Comparison of ENCODE assay signal across 22 mouse cellular contexts in genomic region chr7:99043322-99043721, GRCm38 (mm10).
DNase-seq lines count a peak whose midpoint lies in the region; ATAC-seq and TF ChIP-seq lines count a peak whose summit lies in the region.
"Had no signal": no experiment of that assay in that cellular context is flagged by ENCODE, and none has a peak within 500 bp of the region (broad histone marks: within the 10 kb centered on the region; RNA-seq: fewer than 3 reads in every experiment).

No protein-coding gene starts in this region.

- no peak overlapping the region for H3K27ac ChIP-seq in lung, postnatal 0 days (ENCODE audit: low read length)
- peak overlapping the region; percentile 6; the same call in 1 of the 2 replicates for H3K27ac ChIP-seq in CH12.LX (ENCODE audit: insufficient read depth, low read depth)
- H3K27ac ChIP-seq in gastrocnemius, adult 2 months: no peak overlapping the region
- H3K27ac ChIP-seq: embryonic facial prominence, embryonic 10.5 days; heart, adult 2 months; hindbrain, embryonic 13.5 days; liver, embryonic 12.5 days; midbrain, embryonic 12.5 days had no signal

- DNase-seq in lung, postnatal 0 days (ENCODE audit: low spot score): peak; percentile 41
- no peak for DNase-seq in lung, postnatal 25 days (ENCODE audit: low spot score)
- DNase-seq in CH12.LX (ENCODE audit: extremely low read depth): peak; percentile 64
- no peak for DNase-seq in gastrocnemius, adult 2 months
- no peak for DNase-seq in layer of hippocampus, postnatal 10 days (ENCODE audit: low spot score in 2 of 2)
- DNase-seq: cerebellum, adult 8-10 months; gastrocnemius, postnatal 10 days; heart, adult 2 months; kidney, adult 9 months; kidney, postnatal 25 days; layer of hippocampus, adult 9-11 months; retina, postnatal 1 day; right cerebral cortex, postnatal 4 days; thymus, postnatal 25 days had no signal

- H3K4me1 ChIP-seq in lung, postnatal 0 days (ENCODE audit: insufficient read depth, low read depth, low read length): peaks cover 13% of the 10 kb centered on the region; the same call in 1 of the 2 replicates
- H3K4me1 ChIP-seq in CH12.LX (ENCODE audit: control insufficient read depth in 1 of 2, insufficient read depth in 2 of 2): peaks cover 19 to 49% of the 10 kb centered on the region in 2 experiments
- H3K4me1 ChIP-seq: midbrain, embryonic 12.5 days had no signal

- in situ Hi-C loops in CH12.LX (cut with MboI; ENCODE audit: low pct_ligation_motif_present, low pct_unique_long_range_greater_than_20kb, low sequenced_read_pairs): no loop called here

- ATAC-seq in lung, postnatal 0 days: no peak
- peak; percentile 91 for ATAC-seq in common myeloid progenitor, adult 5-6 weeks (replicated peaks; ENCODE audit: low read depth, poor library complexity, severe bottlenecking)
- ATAC-seq in monocyte, adult 5-6 weeks (replicated peaks; ENCODE audit: insufficient number of reproducible peaks, low FRiP score, low TSS enrichment, poor library complexity, severe bottlenecking): peak; percentile 68
- ATAC-seq: inflammation-experienced regulatory T-cells, adult 6 months; liver, embryonic 12.5 days had no signal

- no peak overlapping the region for H3K4me3 ChIP-seq in lung, postnatal 0 days (ENCODE audit: low read depth, low read length)
- no peak overlapping the region for H3K4me3 ChIP-seq in CH12.LX (replicated peaks in 1 of 3; ENCODE audit: low read depth in 2 of 3, low read length in 2 of 3, poor library complexity in 1 of 3)
- no peak overlapping the region for H3K4me3 ChIP-seq in gastrocnemius, adult 2 months
- H3K4me3 ChIP-seq: embryonic facial prominence, embryonic 10.5 days; heart, adult 2 months; hindbrain, embryonic 13.5 days; liver, embryonic 12.5 days; midbrain, embryonic 12.5 days; myocyte had no signal

- dilution Hi-C loops in CH12.LX (cut with MboI; ENCODE audit: extremely low pct_ligation_motif_present, extremely low pct_unique_long_range_greater_than_20kb, low sequenced_read_pairs): no loop called here

- TF ChIP-seq POLR2A in CH12.LX (IDR thresholded peaks at IDR 0.05; ENCODE audit: low read depth, low read length): no peak

- 84% methylated on average over 3 of the region's 3 CpGs for WGBS in lung, postnatal 0 days

- no peaks in the 10 kb centered on the region for H3K36me3 ChIP-seq in lung, postnatal 0 days (ENCODE audit: insufficient read depth, low read length)
- peaks cover 0 to 53% of the 10 kb centered on the region in 2 experiments for H3K36me3 ChIP-seq in CH12.LX (replicated peaks in 1 of 2; ENCODE audit: control insufficient read depth in 1 of 2, insufficient read depth in 1 of 2, low read length in 1 of 2)
- H3K36me3 ChIP-seq: embryonic facial prominence, embryonic 10.5 days; hindbrain, embryonic 13.5 days; midbrain, embryonic 12.5 days had no signal

- no peak overlapping the region for H3K9ac ChIP-seq in lung, postnatal 0 days (replicated peaks; ENCODE audit: low read depth)
- H3K9ac ChIP-seq in CH12.LX (ENCODE audit: insufficient read depth, low read depth): no peak overlapping the region
- H3K9ac ChIP-seq: hindbrain, embryonic 13.5 days; liver, embryonic 12.5 days; midbrain, embryonic 12.5 days had no signal

- H3K27me3 ChIP-seq in lung, postnatal 0 days (replicated peaks; ENCODE audit: insufficient read depth, low read length): no peaks in the 10 kb centered on the region
- H3K27me3 ChIP-seq in CH12.LX (replicated peaks): no peaks in the 10 kb centered on the region
- H3K27me3 ChIP-seq: hindbrain, embryonic 13.5 days; liver, embryonic 12.5 days; midbrain, embryonic 12.5 days had no signal

- no peak for TF ChIP-seq EP300 in lung, postnatal 0 days (IDR thresholded peaks at IDR 0.05)
- TF ChIP-seq EP300 in CH12.LX (IDR thresholded peaks at IDR 0.05; ENCODE audit: low read length): 0 out of 2 replicates have a peak, but pooled peaks have one; percentile 11

- no peaks in the 10 kb centered on the region for H3K79me2 ChIP-seq in CH12.LX (replicated peaks; ENCODE audit: control insufficient read depth, extremely low read depth, insufficient read depth, poor library complexity, severe bottlenecking)

- intact Hi-C loops in gastrocnemius, adult 2 months (cut with DNase I): no loop called here

- H3K9me3 ChIP-seq in lung, postnatal 0 days (ENCODE audit: low read length): no peaks in the 10 kb centered on the region
- H3K9me3 ChIP-seq in CH12.LX (replicated peaks; ENCODE audit: low read length): no peaks in the 10 kb centered on the region
- H3K9me3 ChIP-seq: embryonic facial prominence, embryonic 10.5 days; hindbrain, embryonic 13.5 days; liver, embryonic 12.5 days; midbrain, embryonic 12.5 days had no signal

- H3K4me2 ChIP-seq in lung, postnatal 0 days (replicated peaks; ENCODE audit: low read depth, low read length): no peak overlapping the region
- no peak overlapping the region for H3K4me2 ChIP-seq in CH12.LX (ENCODE audit: insufficient read depth, low read depth, poor library complexity, severe bottlenecking)
- H3K4me2 ChIP-seq: hindbrain, embryonic 13.5 days; liver, embryonic 12.5 days; midbrain, embryonic 12.5 days had no signal

- no peak for TF ChIP-seq RAD21 in CH12.LX (IDR thresholded peaks at IDR 0.05; ENCODE audit: low read depth, low read length)

- no peak for TF ChIP-seq CTCF in lung, postnatal 0 days (IDR thresholded peaks at IDR 0.05)
- no peak for TF ChIP-seq CTCF in CH12.LX (conservative IDR thresholded peaks at IDR 0.05 in 1 of 2, IDR thresholded peaks at IDR 0.05 in 1 of 2; ENCODE audit: low read depth in 2 of 2, low read length in 2 of 2)
- no peak for TF ChIP-seq CTCF in gastrocnemius, adult 2 months (IDR thresholded peaks at IDR 0.05)

TF ChIP-seq in CH12.LX, 34 proteins besides CTCF, POLR2A, EP300 and RAD21:
- TF ChIP-seq BHLHE40 (IDR thresholded peaks at IDR 0.05; ENCODE audit: low read depth, low read length) (0 out of 2 replicates have a peak, but pooled peaks have one; percentile 8), TBP (conservative IDR thresholded peaks at IDR 0.05; ENCODE audit: low read depth, low read length) (no peak), ZC3H11A (IDR thresholded peaks at IDR 0.05; ENCODE audit: low read depth, low read length) (no peak), USF2 (conservative IDR thresholded peaks at IDR 0.05; ENCODE audit: low read depth, low read length) (no peak), ELF1 (IDR thresholded peaks at IDR 0.05; ENCODE audit: low read depth, low read length) (peak; percentile 18; the same call in 1 of the 2 replicates), GABPA (IDR thresholded peaks at IDR 0.05; ENCODE audit: insufficient replicate concordance, low read depth, low read length) (no peak), CHD2 (IDR thresholded peaks at IDR 0.05; ENCODE audit: low read length) (no peak)

Comparison
In these comparisons a context has a peak if more than half of its experiments do, and no peak if none do; other contexts are left out.
1. DNase-seq: peak in lung, postnatal 0 days (single experiment) and CH12.LX (single experiment); none in lung, postnatal 25 days (single experiment), gastrocnemius, adult 2 months (single experiment) and layer of hippocampus, postnatal 10 days (0 of 2).